ENCODE assay signal across 16 mouse cellular contexts in genomic region chr1:184059814-184060213, GRCm38 (mm10). TPM values are rescaled to one million over a fixed set of nuclear protein-coding genes. Genes with fewer than 3 reads are reported as not detected.
DNase-seq lines count a peak whose midpoint lies in the region; ATAC-seq lines count a peak whose summit lies in the region.
"Had no signal": no experiment of that assay in that cellular context is flagged by ENCODE, and none has a peak within 500 bp of the region (broad histone marks: within the 10 kb centered on the region; RNA-seq: fewer than 3 reads in every experiment).

No protein-coding gene starts in this region.

- peak overlapping the region; percentile 54 for H3K27ac ChIP-seq in heart, embryonic 15.5 days
- no peak overlapping the region for H3K27ac ChIP-seq in heart, embryonic 10.5 days
- H3K27ac ChIP-seq in lung, embryonic 15.5 days, result peak overlapping the region; percentile 90; the same call in 1 of the 2 replicates
- peak overlapping the region; percentile 15; the same call in 1 of the 2 replicates for H3K27ac ChIP-seq in intestine, embryonic 16.5 days (ENCODE audit: low read length)
- H3K27ac ChIP-seq in stomach, embryonic 14.5 days (ENCODE audit: low read length), result peak overlapping the region; percentile 68
- H3K27ac ChIP-seq: forebrain, embryonic 15.5 days; hindbrain, embryonic 15.5 days had no signal

- no peak overlapping the region for H3K4me2 ChIP-seq in heart, embryonic 15.5 days
- no peak overlapping the region for H3K4me2 ChIP-seq in lung, embryonic 15.5 days
- no peak overlapping the region for H3K4me2 ChIP-seq in intestine, embryonic 16.5 days (ENCODE audit: low read depth, low read length)
- H3K4me2 ChIP-seq in stomach, embryonic 14.5 days (replicated peaks; ENCODE audit: low read depth, low read length), result no peak overlapping the region
- H3K4me2 ChIP-seq: forebrain, embryonic 15.5 days; hindbrain, embryonic 15.5 days had no signal

- no peaks in the 10 kb centered on the region for H3K36me3 ChIP-seq in heart, embryonic 15.5 days
- no peaks in the 10 kb centered on the region for H3K36me3 ChIP-seq in heart, embryonic 10.5 days
- no peaks in the 10 kb centered on the region for H3K36me3 ChIP-seq in lung, embryonic 15.5 days
- H3K36me3 ChIP-seq in intestine, embryonic 16.5 days (ENCODE audit: control insufficient read depth, insufficient read depth, low read length), result no peaks in the 10 kb centered on the region
- H3K36me3 ChIP-seq in stomach, embryonic 14.5 days (ENCODE audit: control insufficient read depth, insufficient read depth, low read length), result no peaks in the 10 kb centered on the region
- H3K36me3 ChIP-seq: forebrain, embryonic 15.5 days; hindbrain, embryonic 15.5 days had no signal

- no peak overlapping the region for H3K9ac ChIP-seq in heart, embryonic 15.5 days
- no peak overlapping the region for H3K9ac ChIP-seq in lung, embryonic 15.5 days
- no peak overlapping the region for H3K9ac ChIP-seq in intestine, embryonic 16.5 days (ENCODE audit: low read depth, low read length)
- no peak overlapping the region for H3K9ac ChIP-seq in stomach, embryonic 14.5 days (replicated peaks; ENCODE audit: low read depth, low read length)
- H3K9ac ChIP-seq: forebrain, embryonic 15.5 days; hindbrain, embryonic 15.5 days had no signal

- 83% methylated on average over 3 of the region's 3 CpGs for WGBS in heart, embryonic 15.5 days
- WGBS in heart, embryonic 10.5 days, result 88% methylated on average over 3 of the region's 3 CpGs
- WGBS in lung, embryonic 15.5 days, result 61% methylated on average over 3 of the region's 3 CpGs
- WGBS in intestine, embryonic 16.5 days, result 85% methylated on average over 3 of the region's 3 CpGs
- WGBS in stomach, embryonic 14.5 days, result 85% methylated on average over 3 of the region's 3 CpGs

- no peak overlapping the region for H3K4me3 ChIP-seq in heart, embryonic 15.5 days
- H3K4me3 ChIP-seq in heart, embryonic 10.5 days, result no peak overlapping the region
- no peak overlapping the region for H3K4me3 ChIP-seq in lung, embryonic 15.5 days
- no peak overlapping the region for H3K4me3 ChIP-seq in intestine, embryonic 16.5 days (ENCODE audit: low read length)
- no peak overlapping the region for H3K4me3 ChIP-seq in stomach, embryonic 14.5 days (ENCODE audit: low read depth, low read length)
- H3K4me3 ChIP-seq: forebrain, embryonic 15.5 days; hindbrain, embryonic 15.5 days had no signal

- H3K27me3 ChIP-seq in heart, embryonic 15.5 days, result no peaks in the 10 kb centered on the region
- H3K27me3 ChIP-seq in heart, embryonic 10.5 days (ENCODE audit: insufficient read depth, poor library complexity, severe bottlenecking), result no peaks in the 10 kb centered on the region
- no peaks in the 10 kb centered on the region for H3K27me3 ChIP-seq in lung, embryonic 15.5 days
- H3K27me3 ChIP-seq in intestine, embryonic 16.5 days (replicated peaks; ENCODE audit: control insufficient read depth, insufficient read depth, low read length), result no peaks in the 10 kb centered on the region
- H3K27me3 ChIP-seq in stomach, embryonic 14.5 days (ENCODE audit: control insufficient read depth, insufficient read depth, low read length), result no peaks in the 10 kb centered on the region
- H3K27me3 ChIP-seq: CH12.LX; forebrain, embryonic 15.5 days; hindbrain, embryonic 15.5 days had no signal

- DNase-seq in heart, embryonic 10.5 days (ENCODE audit: low spot score), result no peak
- no peak for DNase-seq in lung, postnatal 4 days
- no peak for DNase-seq in retina, embryonic 14.5 days (ENCODE audit: low spot score)
- DNase-seq: adrenal gland, postnatal 36 days; cerebellum, postnatal 10 days; embryo, embryonic 11 days; right cerebral cortex, postnatal 4 days; thymus, postnatal 4 days had no signal

- H3K4me1 ChIP-seq in heart, embryonic 15.5 days (replicated peaks), result peaks cover 47% of the 10 kb centered on the region
- peaks cover 40% of the 10 kb centered on the region for H3K4me1 ChIP-seq in heart, embryonic 10.5 days
- H3K4me1 ChIP-seq in lung, embryonic 15.5 days, result peaks cover 44% of the 10 kb centered on the region
- H3K4me1 ChIP-seq in intestine, embryonic 16.5 days (ENCODE audit: control insufficient read depth, insufficient read depth, low read length), result peaks cover 15% of the 10 kb centered on the region
- peaks cover 2% of the 10 kb centered on the region; the same call in 1 of the 2 replicates for H3K4me1 ChIP-seq in stomach, embryonic 14.5 days (ENCODE audit: control insufficient read depth, insufficient read depth, low read length)
- H3K4me1 ChIP-seq: hindbrain, embryonic 15.5 days had no signal

- H3K9me3 ChIP-seq in heart, embryonic 15.5 days (replicated peaks), result no peaks in the 10 kb centered on the region
- no peaks in the 10 kb centered on the region for H3K9me3 ChIP-seq in heart, embryonic 10.5 days
- no peaks in the 10 kb centered on the region for H3K9me3 ChIP-seq in lung, embryonic 15.5 days
- H3K9me3 ChIP-seq in intestine, embryonic 16.5 days (ENCODE audit: control insufficient read depth, low read length), result no peaks in the 10 kb centered on the region
- no peaks in the 10 kb centered on the region for H3K9me3 ChIP-seq in stomach, embryonic 14.5 days (ENCODE audit: control insufficient read depth, low read depth, low read length)
- H3K9me3 ChIP-seq: forebrain, embryonic 15.5 days; hindbrain, embryonic 15.5 days had no signal

- no peak for ATAC-seq in heart, embryonic 15.5 days (replicated peaks; ENCODE audit: insufficient number of reproducible peaks, insufficient read depth, low FRiP score, low read depth)
- no peak for ATAC-seq in lung, embryonic 15.5 days (ENCODE audit: borderline replicate concordance, extremely low read depth, low FRiP score, low TSS enrichment)
- no peak for ATAC-seq in intestine, embryonic 16.5 days
- ATAC-seq in stomach, embryonic 14.5 days (ENCODE audit: insufficient number of reproducible peaks, insufficient read depth, low FRiP score, low read depth), result no peak
- no peak for ATAC-seq in activated CD4-positive, CD25-positive, alpha-beta regulatory T cell, adult 4 months
- ATAC-seq: forebrain, embryonic 15.5 days had no signal

RNA-seq across cellular contexts. Expression of gene 1700056E22Rik, which starts 25.7 kb away (rescaled TPM):
- polyA plus RNA-seq in heart, embryonic 15.5 days (2015; fragmentation: Nextera tagmentation; extraction: Ambion mirVana), result 1.7 and 2.1 TPM in 2 replicates
- 1.1 and 1.3 TPM in 2 replicates for polyA plus RNA-seq in heart, embryonic 10.5 days (2016; fragmentation: Nextera tagmentation; extraction: Ambion mirVana)
- 1.1 and 1.5 TPM in 2 replicates for polyA plus RNA-seq in lung, embryonic 15.5 days (2015; fragmentation: Nextera tagmentation; extraction: Ambion mirVana)
- polyA plus RNA-seq in intestine, embryonic 16.5 days (2015; fragmentation: Nextera tagmentation; extraction: Ambion mirVana), result 1.0 and 1.5 TPM in 2 replicates
- 0.61 and 2.4 TPM in 2 replicates for polyA plus RNA-seq in stomach, embryonic 14.5 days (2014; fragmentation: Nextera tagmentation; extraction: Ambion mirVana)
- 1 to 10 TPM in 1 of 2 experiments, under 1 TPM in 1; 0.90 to 2.0 TPM for polyA plus RNA-seq in activated CD4-positive, CD25-positive, alpha-beta regulatory T cell, adult 4 months (2017; shearing (Covaris generic))

RNA-seq across cellular contexts. Expression of gene Dusp10, which starts 46.7 kb away (rescaled TPM):
- polyA plus RNA-seq in heart, embryonic 15.5 days (2015; fragmentation: Nextera tagmentation; extraction: Ambion mirVana), result 10.5 and 14.0 TPM in 2 replicates
- polyA plus RNA-seq in heart, embryonic 10.5 days (2016; fragmentation: Nextera tagmentation; extraction: Ambion mirVana), result 8.5 and 12.3 TPM in 2 replicates
- polyA plus RNA-seq in lung, embryonic 15.5 days (2015; fragmentation: Nextera tagmentation; extraction: Ambion mirVana), result 6.7 and 7.8 TPM in 2 replicates
- polyA plus RNA-seq in intestine, embryonic 16.5 days (2015; fragmentation: Nextera tagmentation; extraction: Ambion mirVana), result 10.9 and 11.0 TPM in 2 replicates
- 9.0 and 9.9 TPM in 2 replicates for polyA plus RNA-seq in stomach, embryonic 14.5 days (2014; fragmentation: Nextera tagmentation; extraction: Ambion mirVana)
- 10 to 100 TPM; 17.2 to 18.2 TPM for polyA plus RNA-seq in activated CD4-positive, CD25-positive, alpha-beta regulatory T cell, adult 4 months (2017; shearing (Covaris generic))
